Mouse (Mus musculus) embryonic facial prominence, embryonic 15.5 days (tissue): Measurements from ENCODE around the gene Defb29. TPM values are rescaled to one million over a fixed set of nuclear protein-coding genes. Genes with fewer than 3 reads are reported as not detected.

Experiments
- ATAC-seq: fragments of 200-750 bp; cut with Nextera tagmentation; 2 replicates; pipeline ENCODE4 v1.8.0; 2017; ENCODE audit warnings: low read depth, moderate TSS enrichment; ENCODE audit not compliant: insufficient number of reproducible peaks, low FRiP score, low TSS enrichment
- H3K27ac ChIP-seq: fragments of 300-500 bp; sonication (generic); replicated peaks from 2 replicates; pipeline ENCODE4 v1.5.1; 2015; ENCODE audit warnings: mild to moderate bottlenecking, inconsistent platforms
- H3K27me3 ChIP-seq: fragments of 300-500 bp; sonication (generic); 2 replicates; pipeline ENCODE4 v1.6.1; 2015; ENCODE audit warnings: inconsistent platforms
- H3K36me3 ChIP-seq: fragments of 300-500 bp; sonication (generic); 2 replicates; pipeline ENCODE4 v1.6.1; 2015; ENCODE audit warnings: mild to moderate bottlenecking, inconsistent platforms
- H3K4me1 ChIP-seq: fragments of 300-500 bp; sonication (generic); 2 replicates; pipeline ENCODE4 v1.6.1; 2015; ENCODE audit warnings: inconsistent platforms
- H3K4me2 ChIP-seq: fragments of 300-500 bp; sonication (generic); replicated peaks from 2 replicates; pipeline ENCODE4 v1.6.1; 2015; ENCODE audit warnings: mild to moderate bottlenecking, inconsistent platforms
- H3K4me3 ChIP-seq: fragments of 300-500 bp; sonication (generic); replicated peaks from 2 replicates; pipeline ENCODE4 v1.5.1; 2015; ENCODE audit warnings: mild to moderate bottlenecking, inconsistent platforms
- H3K9ac ChIP-seq: fragments of 300-500 bp; sonication (generic); 2 replicates; pipeline ENCODE4 v1.6.1; 2015; ENCODE audit warnings: inconsistent platforms
- H3K9me3 ChIP-seq: fragments of 300-500 bp; sonication (generic); replicated peaks from 2 replicates; pipeline ENCODE4 v1.6.1; 2016; ENCODE audit warnings: inconsistent platforms
- WGBS: fragments of 180-500 bp; shearing (Covaris S2); methylation state at CpG from one replicate; pipeline ENCODE4 v1.1.7; 2015; 5-methylcytosine and 5-hydroxymethylcytosine counted together
- polyA plus RNA-seq: library from polyadenylated mRNA; unstranded; fragments of >200 nt; fragmentation: Nextera tagmentation; extraction: Ambion mirVana; gene quantifications from 2 replicates; pipeline ENCODE4 v1.2.1, GENCODE M21; 2015

Gene Defb29
- polyA plus RNA-seq, 1 experiment from 2014 or later: not detected

DNA sequence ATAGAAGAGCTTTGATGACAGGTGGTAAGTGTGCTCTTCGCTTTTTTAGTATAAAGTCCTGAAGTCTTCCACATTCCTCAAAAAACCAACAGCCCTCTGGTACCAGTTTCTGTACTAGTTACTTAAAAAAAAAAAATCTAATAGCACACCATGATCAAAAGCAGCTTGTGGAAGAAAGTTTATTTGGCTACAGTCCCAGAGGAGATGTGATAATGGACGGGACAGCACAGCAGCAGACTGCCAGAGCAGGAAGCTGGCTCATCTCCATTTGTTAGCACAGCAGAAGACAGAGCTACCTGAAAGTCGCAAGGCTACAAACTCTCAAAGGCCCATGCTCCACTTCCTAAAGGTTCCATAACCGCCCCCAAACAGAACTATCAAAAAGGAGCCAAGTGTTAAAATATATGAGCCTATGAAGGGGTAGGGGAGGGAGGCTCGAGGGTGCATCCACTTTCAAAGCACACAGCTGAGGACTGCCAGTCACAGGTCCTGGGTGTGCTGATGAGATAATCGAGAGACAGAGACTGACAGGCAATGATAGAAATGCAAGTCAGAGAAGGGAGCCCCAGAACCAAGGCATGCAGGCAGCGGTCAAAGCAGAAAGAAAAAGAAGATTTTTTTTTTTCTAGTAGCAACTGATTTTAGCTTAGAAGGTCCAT lies 39.6 kb downstream of the Defb29 start:
- Histone ChIP-seq H3K9me3 (no peaks in the 10 kb centered on the region), H3K27ac (no peak overlapping the region), H3K36me3 (no peaks in the 10 kb centered on the region), H3K27me3 (no peaks in the 10 kb centered on the region), H3K4me3 (no peak overlapping the region), H3K4me1 (no peaks in the 10 kb centered on the region), H3K9ac (no peak overlapping the region), H3K4me2 (no peak overlapping the region)
- WGBS: 65% methylated on average over 7 of the region's 7 CpGs
- ATAC-seq: no peak

DNA sequence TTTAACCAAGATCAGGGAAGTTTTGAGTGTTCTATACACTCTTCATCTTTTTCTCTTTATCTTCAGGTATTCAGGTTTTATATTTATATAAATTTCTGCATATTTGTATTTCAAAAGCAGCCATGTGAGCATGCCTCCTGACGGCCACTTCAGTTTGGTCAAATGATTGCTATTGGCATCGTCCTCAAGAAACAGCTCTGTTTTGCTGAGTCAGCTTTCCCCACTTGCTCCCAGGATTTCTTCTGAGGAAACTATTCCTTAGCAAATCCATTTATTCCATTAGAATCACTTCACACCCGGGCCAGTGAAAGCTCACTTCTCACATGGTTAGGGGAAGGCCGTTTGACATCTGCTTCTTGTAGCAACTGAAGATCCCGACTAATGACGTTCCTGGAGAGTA lies 41.9 kb downstream of the Defb29 start:
- H3K9me3 ChIP-seq: no peaks in the 10 kb centered on the region
- H3K4me2 ChIP-seq: no peak overlapping the region
- WGBS: 73% methylated on average over 6 of the region's 6 CpGs
- no peak overlapping the region for H3K27ac ChIP-seq
- H3K4me3 ChIP-seq: no peak overlapping the region
- H3K36me3 ChIP-seq: no peaks in the 10 kb centered on the region
- ATAC-seq: no peak
- no peaks in the 10 kb centered on the region for H3K4me1 ChIP-seq
- no peak overlapping the region for H3K9ac ChIP-seq
- H3K27me3 ChIP-seq: no peaks in the 10 kb centered on the region

DNA sequence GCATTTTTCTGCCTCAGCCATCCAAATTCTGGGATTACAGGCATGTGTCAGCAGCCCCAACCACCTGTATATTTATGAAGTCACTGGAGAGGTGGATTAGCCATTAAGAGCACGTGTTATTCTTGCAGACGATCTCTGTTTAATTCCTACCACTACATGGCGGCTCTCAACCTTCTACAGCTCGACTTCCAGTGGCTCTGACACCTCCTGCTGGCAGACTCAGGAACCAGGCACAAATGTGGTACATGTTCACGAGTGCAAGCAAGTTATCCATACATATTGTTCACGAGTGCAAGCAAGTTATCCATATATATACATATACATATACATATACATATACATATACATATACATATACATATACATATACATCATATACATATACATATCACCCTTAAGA lies 46.7 kb downstream of the Defb29 start:
- Histone ChIP-seq H3K27ac (no peak overlapping the region), H3K27me3 (no peaks in the 10 kb centered on the region), H3K36me3 (no peaks in the 10 kb centered on the region), H3K4me1 (no peaks in the 10 kb centered on the region), H3K9me3 (no peaks in the 10 kb centered on the region), H3K4me2 (no peak overlapping the region), H3K4me3 (no peak overlapping the region), H3K9ac (no peak overlapping the region)
- ATAC-seq: no peak
- WGBS: 75% methylated on average over 6 of the region's 6 CpGs

DNA sequence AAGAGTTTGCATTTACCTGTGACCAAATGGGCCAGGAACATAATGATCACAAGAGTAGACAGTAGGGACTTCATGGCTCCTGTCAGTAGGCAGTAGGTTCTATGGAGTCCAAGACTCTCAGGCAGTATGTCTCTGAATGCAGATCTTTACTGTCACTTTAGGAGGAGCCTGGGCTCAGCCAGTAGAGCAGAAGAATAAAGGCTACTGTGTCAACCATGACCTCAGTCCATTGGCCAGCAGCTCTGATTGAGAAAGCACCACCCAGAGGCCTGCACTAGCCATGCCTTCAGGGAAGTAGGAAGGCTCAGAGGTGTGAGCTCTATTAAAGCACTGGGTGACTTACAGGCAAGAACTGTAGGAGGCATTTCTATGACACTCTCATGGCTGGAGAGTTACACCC lies 49.9 kb downstream of the Defb29 start, which contains the start of gene Defb22:
Defb22 (minus strand) TSS at position 101 of the 400 bp plus-strand sequence.
- no peak within 1 kb of the TSS for H3K4me2 ChIP-seq
- no peaks in the 10 kb centered on the region for H3K27me3 ChIP-seq
- no peak within 1 kb of the TSS for H3K4me3 ChIP-seq
- no peaks in the 10 kb centered on the region for H3K9me3 ChIP-seq
- H3K4me1 ChIP-seq: no peaks in the 10 kb centered on the region
- no peaks in the 10 kb centered on the region for H3K36me3 ChIP-seq
- H3K9ac ChIP-seq: no peak within 1 kb of the TSS
- no peak within 1 kb of the TSS for H3K27ac ChIP-seq
- ATAC-seq: no peak

Other genes with a start within 250 kb of the Defb29 start
- gene Tbc1d20, start 246.3 kb downstream of the Defb29 start, polyA plus RNA-seq: 47.6 and 49.1 TPM in 2 replicates
- 91.3 and 94.1 TPM in 2 replicates for gene Rbck1, start 207.4 kb downstream of the Defb29 start, polyA plus RNA-seq
- 3.9 and 6.5 TPM in 2 replicates for gene Trib3, start 196.1 kb downstream of the Defb29 start, polyA plus RNA-seq
- gene Nrsn2, start 163.5 kb downstream of the Defb29 start, polyA plus RNA-seq: 1.0 and 1.3 TPM in 2 replicates
- 7.7 and 7.9 TPM in 2 replicates for gene Sox12, start 142.0 kb downstream of the Defb29 start, polyA plus RNA-seq
- gene Zcchc3, start 125.1 kb downstream of the Defb29 start, polyA plus RNA-seq: 37.5 and 40.1 TPM in 2 replicates
- gene 6820408C15Rik, start 124.5 kb downstream of the Defb29 start, polyA plus RNA-seq: 9.4 and 15.2 TPM in 2 replicates
- not detected in 2 replicates for gene Defb23, start 75.5 kb downstream of the Defb29 start, polyA plus RNA-seq
- gene Defb20, start 63.0 kb downstream of the Defb29 start, polyA plus RNA-seq: not detected in 2 replicates
- not detected in 2 replicates for gene Defb22, start 50.0 kb downstream of the Defb29 start, polyA plus RNA-seq
- not detected in 2 replicates for gene Defb26, start 28.4 kb downstream of the Defb29 start, polyA plus RNA-seq
- not detected in 2 replicates for gene Defb28, start 21.8 kb downstream of the Defb29 start, polyA plus RNA-seq
- not detected in 2 replicates for gene Gm17416, start 29.2 kb upstream of the Defb29 start, polyA plus RNA-seq
- not detected in 2 replicates for gene Defb21, start 32.6 kb upstream of the Defb29 start, polyA plus RNA-seq
- not detected in 2 replicates for gene Defb19, start 40.2 kb upstream of the Defb29 start, polyA plus RNA-seq
- gene Defb45, start 59.3 kb upstream of the Defb29 start, polyA plus RNA-seq: not detected in 2 replicates
- not detected in 2 replicates for gene Defb36, start 64.2 kb upstream of the Defb29 start, polyA plus RNA-seq
- gene Defb25, start 83.0 kb upstream of the Defb29 start, polyA plus RNA-seq: 1.5 and 3.4 TPM in 2 replicates
- gene Rem1, start 86.9 kb upstream of the Defb29 start, polyA plus RNA-seq: 5.0 and 5.3 TPM in 2 replicates
- 130 and 137 TPM in 2 replicates for gene H13, start 129.4 kb upstream of the Defb29 start, polyA plus RNA-seq
- gene Mcts2, start 146.9 kb upstream of the Defb29 start, polyA plus RNA-seq: 24.7 and 27.3 TPM in 2 replicates
- 142 and 160 TPM in 2 replicates for gene Id1, start 196.2 kb upstream of the Defb29 start, polyA plus RNA-seq
- gene Cox4i2, start 214.1 kb upstream of the Defb29 start, polyA plus RNA-seq: 37.7 and 37.9 TPM in 2 replicates